Mouse (Mus musculus) embryonic fibroblast, embryonic 13.5 days (primary cell): ENCODE data around the gene Wdr1. TPM values are rescaled to one million over a fixed set of nuclear protein-coding genes. Genes with fewer than 3 reads are reported as not detected.

Experiments
- H3K27ac ChIP-seq: 2 replicates; pipeline ENCODE4 v1.5.1; 2012; ENCODE audit warnings: low read length, control low read depth, inconsistent platforms; ENCODE audit not compliant: insufficient read depth
- H3K4me1 ChIP-seq: 2 replicates; pipeline ENCODE4 v1.6.1; 2011; ENCODE audit warnings: low read length; ENCODE audit not compliant: control insufficient read depth, insufficient read depth
- H3K4me3 ChIP-seq: 2 replicates; pipeline ENCODE4 v1.5.1; 2011; ENCODE audit warnings: mild to moderate bottlenecking, control low read depth, low read length; ENCODE audit not compliant: insufficient read depth
- CTCF ChIP-seq: IDR thresholded peaks from 2 replicates; pipeline ENCODE4 v1.5.1; 2011; ENCODE audit warnings: mild to moderate bottlenecking, control low read depth, low read length, moderate library complexity, borderline replicate concordance; ENCODE audit not compliant: insufficient read depth
- POLR2A ChIP-seq: IDR thresholded peaks from 2 replicates; pipeline ENCODE4 v1.6.1; 2011; ENCODE audit warnings: low read depth, mild to moderate bottlenecking, control low read depth, low read length, moderate library complexity
- polyA plus RNA-seq: library from polyadenylated mRNA; stranded (reverse); fragments of >200 nt; gene quantifications from 2 replicates; pipeline ENCODE4 v1.2.4, GENCODE M21; 2011; ENCODE audit warnings: low read depth; ENCODE audit not compliant: missing spikeins, insufficient read length

The Wdr1 gene
- polyA plus RNA-seq, 1 experiment = 280 TPM

DNA sequence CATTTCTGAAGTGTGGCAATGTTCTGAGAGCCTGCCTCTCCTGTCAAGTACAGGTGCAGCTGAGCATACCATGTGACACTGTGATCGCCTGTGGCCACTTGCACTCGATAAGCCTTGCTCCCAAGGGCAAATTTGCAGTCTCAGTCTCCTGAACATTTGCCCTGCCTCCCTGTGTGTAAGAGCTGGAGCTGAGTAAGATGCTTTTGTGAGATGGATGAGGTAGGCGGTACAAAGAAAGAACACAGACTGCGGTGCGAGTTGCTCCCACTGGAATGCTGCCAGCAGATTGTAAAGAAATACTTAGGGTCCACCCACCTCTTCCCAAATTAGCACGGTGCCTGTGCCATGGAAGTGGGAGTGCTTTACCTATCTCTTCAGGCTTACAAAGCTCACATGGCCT lies 15.6 kb downstream of the Wdr1 start:
- H3K4me1 ChIP-seq = peaks cover 59% of the 10 kb centered on the region
- no peak overlapping the region for H3K27ac ChIP-seq
- H3K4me3 ChIP-seq = no peak overlapping the region
- no peak for TF ChIP-seq CTCF

GRCm38 (mm10) chr5:38544423-38545415 lies 18.3 kb downstream of the Wdr1 start:
- TF ChIP-seq CTCF (no peak), POLR2A (no peak)
- Histone ChIP-seq H3K27ac (peak overlapping the region; percentile 43), H3K4me3 (no peak overlapping the region), H3K4me1 (peaks cover 39% of the 10 kb centered on the region)

- Histone ChIP-seq H3K4me3 (no peak overlapping the region), H3K27ac (0 out of 2 replicates have a peak overlapping the region, but pooled peaks have one; percentile 24), H3K4me1 (peaks cover 31% of the 10 kb centered on the region)
- TF ChIP-seq POLR2A (no peak), CTCF (no peak)
These were observed 19.4 kb downstream of the Wdr1 start for GRCm38 (mm10) chr5:38543496-38544217.

DNA sequence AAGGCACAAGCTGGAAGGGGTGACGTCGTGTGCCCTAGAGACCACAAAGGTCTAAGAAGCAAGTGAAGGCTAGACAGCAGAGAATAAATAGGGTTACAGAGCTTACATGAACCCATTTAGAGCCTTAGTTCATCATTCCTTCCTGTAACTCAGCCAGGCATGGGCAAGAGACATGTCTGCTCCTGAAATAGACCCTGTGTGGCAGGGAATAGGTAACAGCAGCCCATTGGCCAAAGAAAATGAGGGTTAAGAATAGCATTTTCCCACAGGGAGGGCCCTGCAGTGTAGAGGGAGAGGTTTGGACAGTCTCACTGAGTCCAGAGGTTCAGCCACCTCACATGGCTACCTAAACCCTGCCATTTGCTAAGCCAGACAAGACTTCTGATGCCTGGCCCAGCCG lies 21.3 kb downstream of the Wdr1 start:
- no peak for TF ChIP-seq POLR2A
- no peak for TF ChIP-seq CTCF

DNA sequence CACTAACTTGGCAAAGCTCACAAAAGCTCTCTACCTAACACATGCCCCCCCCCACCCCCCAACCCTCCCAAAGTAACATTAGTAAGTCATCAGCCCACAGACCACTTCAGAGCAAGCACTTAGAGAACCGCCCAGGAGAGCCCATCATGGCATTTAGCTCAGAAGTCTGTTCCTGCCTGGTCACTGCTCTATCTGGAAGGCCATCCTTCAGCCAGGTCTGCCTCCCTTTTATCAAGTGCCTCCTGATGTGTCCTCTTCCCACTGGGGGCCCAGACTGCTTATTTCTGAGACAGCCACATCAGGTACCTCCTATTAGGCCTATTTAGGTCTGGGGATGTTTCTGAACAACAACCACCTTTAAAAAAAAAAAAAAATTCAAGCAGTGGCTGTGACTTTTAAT lies 22.1 kb downstream of the Wdr1 start:
- H3K4me3 ChIP-seq = no peak overlapping the region
- peaks cover 20% of the 10 kb centered on the region for H3K4me1 ChIP-seq
- no peak overlapping the region for H3K27ac ChIP-seq
- TF ChIP-seq POLR2A (no peak), CTCF (no peak)

More for the DNA sequence above, 21.3 kb downstream of the Wdr1 start:
- Histone ChIP-seq H3K4me1 (peaks cover 20% of the 10 kb centered on the region), H3K4me3 (no peak overlapping the region), H3K27ac (no peak overlapping the region)

DNA sequence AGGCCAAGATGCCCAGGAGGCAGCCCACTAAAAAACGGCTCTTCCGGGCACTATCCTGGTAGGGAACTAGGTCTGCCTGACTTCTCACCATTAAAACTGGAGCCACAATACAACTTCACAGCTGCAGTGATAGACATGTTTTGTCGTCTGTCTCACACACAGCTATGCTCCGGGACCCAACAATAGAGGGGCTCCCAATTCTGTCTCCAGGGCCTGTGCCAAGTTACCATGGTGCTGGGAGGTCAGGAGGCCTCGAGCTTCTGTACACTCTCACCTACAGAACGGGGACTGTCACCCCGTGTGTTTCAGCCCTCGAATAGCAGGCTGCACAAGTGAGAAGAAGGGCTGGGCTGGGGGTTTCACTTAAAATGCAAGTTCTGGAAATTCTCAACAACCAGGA lies 24.5 kb downstream of the Wdr1 start:
- Histone ChIP-seq H3K4me1 (peaks cover 1% of the 10 kb centered on the region; the same call in 1 of the 2 replicates), H3K4me3 (no peak overlapping the region), H3K27ac (no peak overlapping the region)
- TF ChIP-seq CTCF (no peak), POLR2A (no peak)

DNA sequence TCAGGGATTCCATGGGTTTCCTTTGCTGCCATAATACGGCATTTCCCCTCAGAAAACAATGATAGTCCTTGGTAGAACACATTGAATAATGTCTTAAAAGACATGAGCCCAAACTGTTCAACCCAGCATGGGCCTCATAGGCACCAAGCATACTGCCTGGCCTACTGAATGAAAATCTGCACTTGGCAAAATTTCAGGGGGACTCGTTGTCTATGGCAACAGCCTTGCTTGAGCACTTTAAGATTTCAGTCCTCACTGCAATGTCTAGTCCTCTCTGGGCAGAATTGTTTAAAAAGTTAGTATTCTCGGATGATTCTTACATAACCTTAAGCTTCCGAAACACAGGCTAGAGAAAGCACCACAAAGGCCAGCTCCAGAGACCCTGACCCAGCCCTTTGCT lies 25.2 kb downstream of the Wdr1 start:
- H3K27ac ChIP-seq = no peak overlapping the region

DNA sequence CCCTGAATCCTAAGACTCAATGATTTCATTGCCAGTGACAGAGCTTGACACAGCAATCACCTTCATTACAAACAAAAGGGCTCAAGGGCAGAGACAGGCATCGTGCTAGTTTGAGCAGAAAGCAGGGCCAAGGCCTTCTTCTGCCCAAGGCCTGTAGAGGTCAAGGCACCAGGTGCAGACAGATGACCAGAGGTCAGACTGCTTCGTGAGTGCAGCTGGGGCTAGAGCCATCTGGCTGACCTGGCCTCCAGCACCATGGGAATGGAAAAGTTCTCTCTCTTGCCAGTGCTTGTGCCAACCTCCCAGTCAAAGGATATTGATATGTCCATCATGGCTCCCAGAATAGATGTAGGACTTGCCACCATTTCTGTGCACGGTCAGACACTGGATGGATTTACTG lies 26.2 kb downstream of the Wdr1 start:
- no peak for TF ChIP-seq CTCF
- TF ChIP-seq POLR2A = no peak
- Histone ChIP-seq H3K4me3 (no peak overlapping the region), H3K4me1 (no peaks in the 10 kb centered on the region; the same call in 1 of the 2 replicates), H3K27ac (no peak overlapping the region)

More for the DNA sequence above, 25.2 kb downstream of the Wdr1 start:
- TF ChIP-seq POLR2A (no peak), CTCF (no peak)
- H3K4me1 ChIP-seq = no peaks in the 10 kb centered on the region; the same call in 1 of the 2 replicates
- H3K4me3 ChIP-seq = no peak overlapping the region

GRCm38 (mm10) chr5:38532084-38532483 lies 30.9 kb downstream of the Wdr1 start:
- TF ChIP-seq POLR2A (no peak), CTCF (no peak)
- Histone ChIP-seq H3K4me3 (no peak overlapping the region), H3K27ac (no peak overlapping the region), H3K4me1 (no peaks in the 10 kb centered on the region)
